Mouse (Mus musculus) 416B (cell line): ENCODE results near the gene Creg2.
"Not testable (repeated sequence)": the region's sequence is repeated elsewhere in the genome, so short reads cannot be mapped to it uniquely, and the experiment has no call there.

Source experiments
- DNase-seq: peaks from one replicate; pipeline ENCODE4 v3.0.0; 2011; ENCODE audit warnings: low read depth

Gene Creg2

GRCm38 (mm10) chr1:39651241-39651548 is at the start of gene Creg2:
TSS of gene Creg2 (minus strand) at chr1:39651474.
- DNase-seq, result no peak

- no peak for DNase-seq
These were observed 49.5 kb upstream of the Creg2 start for GRCm38 (mm10) chr1:39700599-39701273.

GRCm38 (mm10) chr1:39698456-39698855 is 47.2 kb upstream of the Creg2 start:
- peak; percentile 72 for DNase-seq

- no peak for DNase-seq
These were observed 43.9 kb upstream of the Creg2 start for GRCm38 (mm10) chr1:39695198-39695597.

GRCm38 (mm10) chr1:39694756-39695155 is 43.5 kb upstream of the Creg2 start:
- no peak for DNase-seq

GRCm38 (mm10) chr1:39691974-39692373 is 40.7 kb upstream of the Creg2 start:
- no peak for DNase-seq

- DNase-seq, result no peak
These were observed 39.8 kb upstream of the Creg2 start for GRCm38 (mm10) chr1:39691061-39691460.

GRCm38 (mm10) chr1:39688573-39688972 is 37.3 kb upstream of the Creg2 start:
- DNase-seq, result no peak

GRCm38 (mm10) chr1:39687279-39687678 is 36.0 kb upstream of the Creg2 start:
- DNase-seq, result no peak

- DNase-seq, result peak; percentile 93
These were observed 34.6 kb upstream of the Creg2 start for GRCm38 (mm10) chr1:39685841-39686240.

- no peak for DNase-seq
These were observed 30.4 kb upstream of the Creg2 start for GRCm38 (mm10) chr1:39681638-39682037.

- DNase-seq, result peak; percentile 75
These were observed 29.3 kb upstream of the Creg2 start for GRCm38 (mm10) chr1:39680546-39680945.

- no peak for DNase-seq
These were observed 27.6 kb upstream of the Creg2 start for GRCm38 (mm10) chr1:39678883-39679282.

GRCm38 (mm10) chr1:39676221-39676876 is 25.1 kb upstream of the Creg2 start:
- DNase-seq, result no peak

- no peak for DNase-seq
These were observed 21.3 kb upstream of the Creg2 start for GRCm38 (mm10) chr1:39672362-39673105.

GRCm38 (mm10) chr1:39670211-39670935 is 19.1 kb upstream of the Creg2 start:
- no peak for DNase-seq

GRCm38 (mm10) chr1:39666751-39667252 is 15.5 kb upstream of the Creg2 start:
- no peak for DNase-seq

GRCm38 (mm10) chr1:39664039-39664625 is 12.9 kb upstream of the Creg2 start:
- DNase-seq, result no peak

GRCm38 (mm10) chr1:39663050-39663449 is 11.8 kb upstream of the Creg2 start:
- no peak for DNase-seq

GRCm38 (mm10) chr1:39656976-39657529 is 5.8 kb upstream of the Creg2 start:
- peak; percentile 70 for DNase-seq

GRCm38 (mm10) chr1:39654901-39655300 is 3.6 kb upstream of the Creg2 start:
- DNase-seq, result not testable (repeated sequence)

- no peak for DNase-seq
These were observed 1.8 kb upstream of the Creg2 start for GRCm38 (mm10) chr1:39653028-39653427.
